Comparison of ENCODE assay signal across 17 mouse cellular contexts in genomic region chr8:91974636-91975035, GRCm38 (mm10).
DNase-seq lines count a peak whose midpoint lies in the region; ATAC-seq and TF ChIP-seq lines count a peak whose summit lies in the region.
"Had no signal": no experiment of that assay in that cellular context is flagged by ENCODE, and none has a peak within 500 bp of the region (broad histone marks: within the 10 kb centered on the region; RNA-seq: fewer than 3 reads in every experiment).

No protein-coding gene starts in this region.

- H3K9me3 ChIP-seq in midbrain, embryonic 11.5 days (ENCODE audit: control insufficient read depth, low read length) = no peaks in the 10 kb centered on the region
- H3K9me3 ChIP-seq in midbrain, embryonic 10.5 days (replicated peaks) = no peaks in the 10 kb centered on the region
- no peaks in the 10 kb centered on the region for H3K9me3 ChIP-seq in forebrain, embryonic 15.5 days
- H3K9me3 ChIP-seq in hindbrain, embryonic 16.5 days (ENCODE audit: control insufficient read depth, low read length) = no peaks in the 10 kb centered on the region
- H3K9me3 ChIP-seq in neural tube, embryonic 14.5 days (ENCODE audit: control insufficient read depth, low read length) = no peaks in the 10 kb centered on the region
- no peaks in the 10 kb centered on the region for H3K9me3 ChIP-seq in liver, postnatal 0 days (ENCODE audit: low read length)
- no peaks in the 10 kb centered on the region for H3K9me3 ChIP-seq in embryonic facial prominence, embryonic 10.5 days
- H3K9me3 ChIP-seq: embryonic facial prominence, embryonic 12.5 days; heart, embryonic 13.5 days had no signal

- H3K9ac ChIP-seq in midbrain, embryonic 11.5 days (ENCODE audit: low read length) = no peak overlapping the region
- H3K9ac ChIP-seq in forebrain, embryonic 15.5 days (replicated peaks) = no peak overlapping the region
- H3K9ac ChIP-seq in hindbrain, embryonic 16.5 days (ENCODE audit: low read depth, low read length) = no peak overlapping the region
- no peak overlapping the region for H3K9ac ChIP-seq in neural tube, embryonic 14.5 days (replicated peaks; ENCODE audit: low read depth, low read length)
- H3K9ac ChIP-seq in liver, postnatal 0 days (replicated peaks) = no peak overlapping the region
- H3K9ac ChIP-seq: embryonic facial prominence, embryonic 12.5 days; heart, embryonic 13.5 days had no signal

- 0 out of 2 replicates have a peak, but pooled peaks have one; percentile 57 for ATAC-seq in midbrain, embryonic 11.5 days (ENCODE audit: low FRiP score)
- ATAC-seq in forebrain, embryonic 15.5 days (replicated peaks) = peak; percentile 66
- ATAC-seq in hindbrain, embryonic 16.5 days = peak; percentile 52; the same call in 1 of the 2 replicates
- peak; percentile 54; the same call in 1 of the 2 replicates for ATAC-seq in neural tube, embryonic 14.5 days (ENCODE audit: low read depth)
- no peak for ATAC-seq in liver, postnatal 0 days

- no peaks in the 10 kb centered on the region for H3K27me3 ChIP-seq in midbrain, embryonic 11.5 days (ENCODE audit: control insufficient read depth, insufficient read depth, low read length)
- H3K27me3 ChIP-seq in midbrain, embryonic 10.5 days (ENCODE audit: low read depth, poor library complexity, severe bottlenecking) = peaks cover 14% of the 10 kb centered on the region
- H3K27me3 ChIP-seq in forebrain, embryonic 15.5 days = peaks cover 6% of the 10 kb centered on the region
- H3K27me3 ChIP-seq in hindbrain, embryonic 16.5 days (replicated peaks; ENCODE audit: control insufficient read depth, insufficient read depth, low read length) = no peaks in the 10 kb centered on the region
- H3K27me3 ChIP-seq in neural tube, embryonic 14.5 days (ENCODE audit: control insufficient read depth, insufficient read depth, low read length) = peaks cover 3% of the 10 kb centered on the region; the same call in 1 of the 2 replicates
- no peaks in the 10 kb centered on the region for H3K27me3 ChIP-seq in liver, postnatal 0 days (ENCODE audit: insufficient read depth, low read length)
- H3K27me3 ChIP-seq in embryonic facial prominence, embryonic 10.5 days (replicated peaks; ENCODE audit: low read depth, poor library complexity, severe bottlenecking) = peaks cover 44% of the 10 kb centered on the region
- H3K27me3 ChIP-seq: embryonic facial prominence, embryonic 12.5 days had no signal

- H3K4me1 ChIP-seq in midbrain, embryonic 11.5 days (ENCODE audit: control insufficient read depth, insufficient read depth, low read length) = 0 out of 2 replicates have a peak, but pooled peaks cover 2% of the 10 kb centered on the region
- peaks cover 38% of the 10 kb centered on the region for H3K4me1 ChIP-seq in midbrain, embryonic 10.5 days
- peaks cover 18% of the 10 kb centered on the region for H3K4me1 ChIP-seq in forebrain, embryonic 15.5 days
- H3K4me1 ChIP-seq in hindbrain, embryonic 16.5 days (ENCODE audit: control insufficient read depth, insufficient read depth, low read depth, low read length) = peaks cover 5% of the 10 kb centered on the region; the same call in 1 of the 2 replicates
- H3K4me1 ChIP-seq in neural tube, embryonic 14.5 days (ENCODE audit: control insufficient read depth, insufficient read depth, low read length) = peaks cover 16% of the 10 kb centered on the region
- no peaks in the 10 kb centered on the region for H3K4me1 ChIP-seq in liver, postnatal 0 days (ENCODE audit: insufficient read depth)
- H3K4me1 ChIP-seq in embryonic facial prominence, embryonic 10.5 days = peaks cover 11% of the 10 kb centered on the region

- no peak overlapping the region for H3K27ac ChIP-seq in midbrain, embryonic 11.5 days (ENCODE audit: low read depth, low read length)
- no peak overlapping the region for H3K27ac ChIP-seq in midbrain, embryonic 10.5 days (replicated peaks)
- no peak overlapping the region for H3K27ac ChIP-seq in forebrain, embryonic 15.5 days (replicated peaks)
- H3K27ac ChIP-seq in hindbrain, embryonic 16.5 days (ENCODE audit: low read depth, low read length) = no peak overlapping the region
- H3K27ac ChIP-seq in neural tube, embryonic 14.5 days (ENCODE audit: low read depth, low read length) = no peak overlapping the region
- H3K27ac ChIP-seq in liver, postnatal 0 days (ENCODE audit: low read depth) = no peak overlapping the region
- H3K27ac ChIP-seq in embryonic facial prominence, embryonic 10.5 days (replicated peaks) = no peak overlapping the region
- H3K27ac ChIP-seq: embryonic facial prominence, embryonic 12.5 days; heart, embryonic 13.5 days had no signal

- H3K4me2 ChIP-seq in midbrain, embryonic 11.5 days = no peak overlapping the region
- H3K4me2 ChIP-seq in forebrain, embryonic 15.5 days (replicated peaks) = no peak overlapping the region
- no peak overlapping the region for H3K4me2 ChIP-seq in hindbrain, embryonic 16.5 days (ENCODE audit: low read length)
- no peak overlapping the region for H3K4me2 ChIP-seq in neural tube, embryonic 14.5 days (ENCODE audit: low read depth, low read length)
- no peak overlapping the region for H3K4me2 ChIP-seq in liver, postnatal 0 days (ENCODE audit: low read depth, low read length)
- H3K4me2 ChIP-seq: embryonic facial prominence, embryonic 12.5 days; heart, embryonic 13.5 days had no signal

- no peak overlapping the region for H3K4me3 ChIP-seq in midbrain, embryonic 11.5 days (ENCODE audit: low read depth, low read length)
- no peak overlapping the region for H3K4me3 ChIP-seq in midbrain, embryonic 10.5 days
- no peak overlapping the region for H3K4me3 ChIP-seq in forebrain, embryonic 15.5 days
- no peak overlapping the region for H3K4me3 ChIP-seq in hindbrain, embryonic 16.5 days (ENCODE audit: low read length)
- no peak overlapping the region for H3K4me3 ChIP-seq in neural tube, embryonic 14.5 days (ENCODE audit: low read depth, low read length)
- H3K4me3 ChIP-seq in liver, postnatal 0 days (ENCODE audit: low read depth, low read length) = no peak overlapping the region
- H3K4me3 ChIP-seq in embryonic facial prominence, embryonic 10.5 days = no peak overlapping the region
- H3K4me3 ChIP-seq: embryonic facial prominence, embryonic 12.5 days; erythroblast, embryonic 14.5 days; heart, embryonic 13.5 days had no signal

- TF ChIP-seq EP300 in liver, postnatal 0 days (IDR thresholded peaks at IDR 0.05; ENCODE audit: low read depth) = no peak

- no peaks in the 10 kb centered on the region for H3K36me3 ChIP-seq in midbrain, embryonic 11.5 days (ENCODE audit: control insufficient read depth, insufficient read depth, low read length)
- no peaks in the 10 kb centered on the region for H3K36me3 ChIP-seq in midbrain, embryonic 10.5 days
- H3K36me3 ChIP-seq in forebrain, embryonic 15.5 days = no peaks in the 10 kb centered on the region
- H3K36me3 ChIP-seq in hindbrain, embryonic 16.5 days (ENCODE audit: control insufficient read depth, insufficient read depth, low read length) = no peaks in the 10 kb centered on the region
- no peaks in the 10 kb centered on the region for H3K36me3 ChIP-seq in neural tube, embryonic 14.5 days (ENCODE audit: control insufficient read depth, insufficient read depth, low read length)
- H3K36me3 ChIP-seq in liver, postnatal 0 days (replicated peaks; ENCODE audit: insufficient read depth, low read length) = no peaks in the 10 kb centered on the region
- no peaks in the 10 kb centered on the region for H3K36me3 ChIP-seq in embryonic facial prominence, embryonic 10.5 days (replicated peaks)
- H3K36me3 ChIP-seq: embryonic facial prominence, embryonic 12.5 days; heart, embryonic 13.5 days had no signal

- TF ChIP-seq CTCF in liver, postnatal 0 days (IDR thresholded peaks at IDR 0.05; ENCODE audit: low read depth) = no peak

- no peak for DNase-seq in midbrain, embryonic 11.5 days (ENCODE audit: low spot score, missing footprints)
- DNase-seq in midbrain, embryonic 10.5 days (ENCODE audit: low spot score) = no peak
- no peak for DNase-seq in liver, postnatal 0 days
- DNase-seq in embryonic facial prominence, embryonic 10.5 days (ENCODE audit: low spot score) = no peak
- DNase-seq: adrenal gland, postnatal 25 days; B cell, adult 2 months; cerebellum, adult 18-20 months; heart, adult 18-20 months; liver; lung, postnatal 14 days; spleen, adult 18-20 months had no signal

- WGBS in midbrain, embryonic 11.5 days = 77% methylated on average over 3 of the region's 3 CpGs
- 95% methylated on average over 3 of the region's 3 CpGs for WGBS in midbrain, embryonic 10.5 days
- WGBS in forebrain, embryonic 15.5 days = 23% methylated on average over 3 of the region's 3 CpGs
- WGBS in hindbrain, embryonic 16.5 days = 29% methylated on average over 3 of the region's 3 CpGs
- WGBS in neural tube, embryonic 14.5 days = 33% methylated on average over 3 of the region's 3 CpGs
- 80% methylated on average over 3 of the region's 3 CpGs for WGBS in liver, postnatal 0 days (ENCODE audit: insufficient replicate concordance)
- WGBS in embryonic facial prominence, embryonic 10.5 days = 93% methylated on average over 3 of the region's 3 CpGs
